Mouse (Mus musculus) ZHBTc4 (cell line): Measurements from ENCODE around the gene Mgat4a.

Experiments
- DNase-seq: peaks from one replicate; pipeline ENCODE4 v3.0.0-alpha.2; 2011; ENCODE audit warnings: low read depth, low spot score

Mgat4a gene

GRCm38 (mm10) chr1:37466322-37466995, 74.4 kb downstream of the Mgat4a start:
- DNase-seq, result peak; percentile 16

- DNase-seq, result no peak
Measured at GRCm38 (mm10) chr1:37464878-37465452, 75.9 kb downstream of the Mgat4a start.

DNA sequence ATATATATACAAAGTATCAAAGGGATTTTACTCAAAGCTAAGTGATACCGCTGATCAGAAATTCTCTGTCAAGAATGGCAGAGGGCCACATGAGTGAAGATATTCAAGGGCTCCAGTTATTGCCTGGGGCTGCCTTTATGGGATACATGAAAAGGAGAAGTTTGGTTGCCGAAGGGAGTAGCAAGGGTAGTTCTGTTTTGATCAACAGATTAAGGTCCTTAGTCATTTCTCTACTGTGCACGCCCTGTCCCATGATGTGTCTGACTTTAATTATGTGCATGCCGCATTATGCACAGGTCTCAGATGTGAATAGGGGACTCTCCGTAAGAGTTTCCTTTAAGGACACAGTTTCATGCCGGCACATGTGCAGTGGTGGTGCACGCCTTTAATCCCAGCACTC, 83.3 kb downstream of the Mgat4a start:
- peak; percentile 12 for DNase-seq

GRCm38 (mm10) chr1:37451270-37451669, 89.5 kb downstream of the Mgat4a start:
- no peak for DNase-seq

- peak; percentile 66 for DNase-seq
Measured at GRCm38 (mm10) chr1:37448361-37449095, 92.3 kb downstream of the Mgat4a start.

DNA sequence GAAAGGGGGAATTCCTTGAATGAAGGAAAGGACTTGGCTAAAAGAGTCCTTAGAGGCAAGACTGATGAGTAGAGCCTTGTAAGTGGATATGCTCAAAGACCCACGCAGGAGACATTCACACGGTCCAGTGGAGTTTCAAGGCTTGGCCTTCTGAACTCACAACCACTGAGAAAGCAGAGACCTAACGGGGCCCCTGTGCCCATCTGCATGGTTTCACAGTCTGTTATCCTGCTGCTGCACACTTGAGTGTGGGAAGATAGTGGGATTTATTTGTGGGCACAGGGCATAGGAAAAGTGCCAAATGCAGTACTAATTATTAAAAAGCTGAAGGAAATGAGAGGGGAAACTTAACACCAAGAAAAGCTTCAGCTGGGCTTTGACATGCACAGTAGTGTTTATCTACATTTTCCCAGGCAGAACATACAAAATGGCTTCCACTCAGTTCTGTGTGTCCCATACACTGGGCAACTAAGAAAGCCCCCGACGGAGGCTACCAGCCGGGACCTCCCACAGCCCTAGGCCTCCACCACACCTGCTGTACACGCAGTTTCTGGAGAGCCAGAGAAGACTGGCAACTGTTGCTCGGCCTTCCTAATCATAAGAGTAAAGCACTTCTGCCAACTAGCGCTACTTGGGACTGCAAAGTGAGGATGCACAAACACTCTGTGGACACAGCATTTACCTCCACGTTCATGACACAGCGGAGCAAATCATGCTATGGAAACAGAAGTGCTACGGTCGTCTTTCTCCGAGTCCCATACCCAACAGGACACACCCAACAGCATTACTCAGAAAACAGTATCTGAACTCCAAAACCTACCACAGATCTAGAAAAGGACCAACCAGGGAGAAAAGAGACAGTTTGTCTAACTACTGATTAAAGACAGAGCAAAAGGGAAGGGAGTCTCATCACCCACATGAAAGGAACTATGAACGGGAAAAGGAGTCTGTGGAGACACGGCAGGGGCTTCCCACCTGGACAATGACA, 97.7 kb downstream of the Mgat4a start:
- no peak for DNase-seq

- DNase-seq, result no peak
Measured at GRCm38 (mm10) chr1:37436419-37436818, 104.4 kb downstream of the Mgat4a start.

GRCm38 (mm10) chr1:37430297-37430840, 110.4 kb downstream of the Mgat4a start:
- DNase-seq, result no peak

GRCm38 (mm10) chr1:37429366-37430296, 111.2 kb downstream of the Mgat4a start, which contains the start of the genes Coa5 and Unc50:
TSS of gene Coa5 (minus strand) at chr1:37430103.
TSS of gene Unc50 (plus strand) at chr1:37430139.
- DNase-seq, result peak; percentile 98

- no peak for DNase-seq
Measured at GRCm38 (mm10) chr1:37428911-37429310, 111.9 kb downstream of the Mgat4a start.

- no peak for DNase-seq
Measured at GRCm38 (mm10) chr1:37427144-37427875, 113.5 kb downstream of the Mgat4a start.

DNA sequence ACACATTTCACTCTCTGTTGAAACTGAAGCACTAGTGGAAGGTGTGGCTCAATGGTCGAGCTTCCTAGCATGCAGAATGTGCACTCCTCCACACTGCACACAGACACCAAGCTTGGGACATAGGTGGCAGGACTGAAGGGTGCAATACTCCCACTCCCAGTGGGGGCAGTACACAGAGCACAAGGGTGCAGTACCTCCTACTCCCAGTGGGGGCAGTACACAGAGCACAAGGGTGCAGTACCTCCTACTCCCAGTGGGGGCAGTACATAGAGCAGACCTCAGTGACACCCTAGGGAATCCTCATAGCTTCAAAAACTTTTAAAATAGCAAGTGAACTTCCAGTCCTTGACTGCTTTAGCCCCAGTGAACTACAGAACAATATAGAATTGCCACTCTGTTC, 121.4 kb downstream of the Mgat4a start:
- DNase-seq, result peak; percentile 80

DNA sequence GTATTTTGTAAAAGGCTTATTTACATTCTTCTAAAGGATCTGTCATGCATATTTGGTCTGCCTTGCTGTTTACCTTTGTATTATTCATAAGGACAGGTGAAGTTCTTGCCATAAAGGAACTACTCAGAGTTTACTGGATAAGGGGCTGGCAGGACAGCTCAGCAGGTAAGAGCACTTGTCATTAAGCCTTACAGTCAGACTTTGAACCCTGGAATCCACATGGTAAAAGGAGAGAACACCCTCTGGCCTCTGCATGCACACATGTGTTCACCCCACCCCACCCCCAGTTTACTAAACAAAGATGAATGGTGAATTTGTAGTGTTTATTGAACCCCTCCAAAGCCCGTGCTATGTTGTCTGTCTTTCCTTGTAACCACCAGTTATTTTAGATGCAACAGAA, 125.4 kb downstream of the Mgat4a start:
- DNase-seq, result no peak

- peak; percentile 67 for DNase-seq
Measured at GRCm38 (mm10) chr1:37409647-37410046, 131.2 kb downstream of the Mgat4a start.

GRCm38 (mm10) chr1:37408678-37409077, 132.1 kb downstream of the Mgat4a start:
- DNase-seq, result no peak

GRCm38 (mm10) chr1:37408059-37408458, 132.8 kb downstream of the Mgat4a start:
- no peak for DNase-seq

DNA sequence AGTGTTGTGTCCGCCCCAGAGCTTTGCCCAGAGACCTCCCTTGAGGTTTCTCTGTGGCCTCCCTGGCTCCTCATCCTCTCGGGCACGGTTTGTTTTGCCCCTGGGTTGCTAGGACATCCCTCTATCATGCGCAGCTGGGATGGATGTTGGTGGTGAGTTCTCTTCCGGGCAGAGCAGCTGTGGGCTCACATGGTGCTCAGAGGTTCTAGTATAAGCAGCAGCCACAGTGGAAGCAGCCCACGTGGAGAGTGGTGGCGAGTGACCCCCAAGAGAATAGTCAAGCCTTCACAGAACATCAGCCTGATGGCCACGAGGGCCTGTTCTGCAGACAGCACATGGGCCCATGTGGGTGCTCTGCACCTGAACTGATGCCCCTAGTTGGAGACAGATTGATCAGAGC, 133.6 kb downstream of the Mgat4a start:
- no peak for DNase-seq

DNA sequence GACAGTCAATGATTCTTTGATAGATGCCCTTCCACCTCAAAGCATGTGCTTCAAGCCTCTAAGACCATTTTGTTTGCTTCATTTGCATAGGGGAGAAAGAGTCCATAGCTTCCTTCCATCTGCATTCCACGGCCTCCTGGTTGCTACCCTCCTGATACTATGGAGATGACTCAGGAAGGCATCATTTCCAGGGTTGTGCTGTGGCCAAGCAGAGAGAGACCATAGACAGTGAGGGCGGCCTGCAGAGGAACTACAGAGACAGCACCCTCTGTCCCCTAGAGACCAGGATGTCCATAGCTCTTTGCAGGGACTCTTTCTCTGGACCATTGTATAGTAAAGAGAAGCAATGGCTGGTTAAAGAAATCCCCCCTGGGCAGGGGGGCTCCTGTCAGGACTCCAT, 135.7 kb downstream of the Mgat4a start:
- DNase-seq, result no peak

- peak; percentile 90 for DNase-seq
Measured at GRCm38 (mm10) chr1:37401687-37402086, 139.1 kb downstream of the Mgat4a start.
